Mouse (Mus musculus): ENCODE results near the gene Dach2.

DNA sequence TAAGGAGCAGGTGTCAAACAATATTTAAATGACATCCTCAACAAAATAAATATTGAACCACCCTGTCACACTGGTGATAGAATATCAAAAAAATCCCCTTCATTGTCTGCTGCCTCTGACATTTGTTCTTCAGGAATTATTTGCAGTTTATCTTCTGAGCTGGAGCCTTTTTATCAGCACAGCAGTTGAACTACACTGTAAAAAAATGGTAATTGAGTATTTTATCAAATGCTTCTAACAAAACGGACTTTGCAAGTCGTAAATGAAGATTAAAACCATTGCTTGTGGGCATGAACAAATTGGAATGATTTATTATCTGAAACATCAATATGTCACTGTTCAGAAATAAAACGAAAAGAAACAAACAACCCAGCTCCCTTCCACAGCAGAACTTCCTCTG, 97.1 kb downstream of the Dach2 start:
- TF ChIP-seq CTCF (IDR thresholded peaks at IDR 0.05; ENCODE audit: low read depth) (no peak), EP300 (optimal IDR thresholded peaks at IDR 0.05) (no peak)

Data from stomach, postnatal 0 days (tissue).